Mouse (Mus musculus) liver, embryonic 13.5 days (tissue): ENCODE results near the gene Lrrc71. TPM values are rescaled to one million over a fixed set of nuclear protein-coding genes. Genes with fewer than 3 reads are reported as not detected.

ENCODE experiments used
- ATAC-seq: fragments of 200-750 bp; cut with Nextera tagmentation; 2 replicates; pipeline ENCODE4 v1.8.0; 2017; ENCODE audit warnings: low read depth, mild to moderate bottlenecking, moderate number of reproducible peaks, moderate library complexity
- DNase-seq: peaks from one replicate; pipeline ENCODE4 v3.0.0; 2022
- H3K27ac ChIP-seq: fragments of 300-500 bp; sonication (generic); 2 replicates; pipeline ENCODE4 v1.5.1; 2015; ENCODE audit warnings: moderate library complexity, mild to moderate bottlenecking, inconsistent platforms
- H3K27me3 ChIP-seq: fragments of 300-500 bp; sonication (generic); 2 replicates; pipeline ENCODE4 v1.6.1; 2015; ENCODE audit warnings: mild to moderate bottlenecking, inconsistent platforms
- H3K36me3 ChIP-seq: fragments of 300-500 bp; sonication (generic); 2 replicates; pipeline ENCODE4 v1.6.1; 2015; ENCODE audit warnings: mild to moderate bottlenecking, inconsistent platforms
- H3K4me1 ChIP-seq: fragments of 300-500 bp; sonication (generic); replicated peaks from 2 replicates; pipeline ENCODE4 v1.6.1; 2015; ENCODE audit warnings: inconsistent platforms
- H3K4me2 ChIP-seq: fragments of 300-500 bp; sonication (generic); 2 replicates; pipeline ENCODE4 v1.6.1; 2015; ENCODE audit warnings: inconsistent platforms, mild to moderate bottlenecking, moderate library complexity
- H3K4me3 ChIP-seq: fragments of 300-500 bp; sonication (generic); replicated peaks from 2 replicates; pipeline ENCODE4 v1.5.1; 2015; ENCODE audit warnings: mild to moderate bottlenecking, inconsistent platforms
- H3K9ac ChIP-seq: fragments of 300-500 bp; sonication (generic); 2 replicates; pipeline ENCODE4 v1.6.1; 2015; ENCODE audit warnings: mild to moderate bottlenecking, inconsistent platforms
- H3K9me3 ChIP-seq: fragments of 300-500 bp; sonication (generic); replicated peaks from 2 replicates; pipeline ENCODE4 v1.6.1; 2016; ENCODE audit warnings: inconsistent platforms
- WGBS: fragments of 180-500 bp; shearing (Covaris S2); methylation state at CpG from one replicate; pipeline ENCODE4 v1.1.7; 2015; ENCODE audit not compliant: insufficient replicate concordance; 5-methylcytosine and 5-hydroxymethylcytosine counted together
- polyA plus RNA-seq: library from polyadenylated mRNA; unstranded; fragments of >200 nt; fragmentation: Nextera tagmentation; extraction: Ambion mirVana; gene quantifications from 2 replicates; pipeline ENCODE4 v1.2.1, GENCODE M21; 2015

The Lrrc71 gene
- polyA plus RNA-seq, 1 experiment from 2014 or later = 0.10 TPM

DNA sequence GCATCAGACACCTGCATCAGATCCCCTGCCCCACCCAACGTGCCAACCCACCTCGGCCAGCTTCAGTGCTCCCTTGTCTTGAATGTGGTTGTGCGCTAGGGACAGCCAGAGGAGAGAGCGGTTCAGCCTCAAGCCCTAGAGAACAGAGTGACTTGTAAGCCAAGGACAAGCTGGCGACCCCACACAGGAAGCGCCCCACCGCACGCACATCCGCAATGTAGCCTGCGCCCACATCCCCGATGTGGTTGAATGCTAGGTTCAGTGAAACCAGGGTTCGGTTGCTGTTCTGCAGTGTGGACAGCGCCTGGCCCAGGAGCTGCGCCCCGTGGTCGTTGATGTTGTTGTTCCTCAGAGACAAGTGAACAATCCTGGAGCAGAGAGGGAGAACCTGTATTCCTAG is 5.7 kb downstream of the Lrrc71 start:
- ATAC-seq = no peak

DNA sequence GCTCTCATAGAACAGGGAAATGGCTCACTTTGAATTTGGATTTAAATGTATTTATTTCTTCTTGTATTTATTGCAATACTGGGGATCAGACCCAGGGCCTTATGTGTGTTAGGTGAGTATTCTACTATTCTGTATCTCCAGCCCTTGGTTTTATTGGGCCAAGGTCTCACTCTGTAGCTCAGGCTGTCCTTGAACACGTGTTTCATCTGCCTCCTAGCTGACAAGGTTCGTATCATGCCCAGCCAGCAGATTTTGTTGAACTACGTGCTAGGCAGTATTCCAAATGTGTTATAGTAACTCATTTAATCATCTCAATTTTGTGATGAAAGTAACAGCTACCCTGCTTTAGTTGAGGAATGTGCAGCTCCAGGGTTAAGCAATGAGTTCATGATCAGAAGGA is 6.4 kb downstream of the Lrrc71 start:
- Histone ChIP-seq H3K9me3 (no peaks in the 10 kb centered on the region), H3K9ac (no peak overlapping the region), H3K27ac (no peak overlapping the region), H3K4me1 (no peaks in the 10 kb centered on the region), H3K36me3 (peaks cover 11% of the 10 kb centered on the region; the same call in 1 of the 2 replicates), H3K27me3 (no peaks in the 10 kb centered on the region), H3K4me2 (no peak overlapping the region), H3K4me3 (no peak overlapping the region)
- 70% methylated on average over 3 of the region's 3 CpGs for WGBS
- ATAC-seq (no peak), DNase-seq (no peak)

More for the DNA sequence above, 5.7 kb downstream of the Lrrc71 start:
- 0 out of 2 replicates have a peak, but pooled peaks cover 5% of the 10 kb centered on the region for H3K36me3 ChIP-seq
- H3K9ac ChIP-seq = no peak overlapping the region
- no peak overlapping the region for H3K4me2 ChIP-seq
- no peaks in the 10 kb centered on the region for H3K4me1 ChIP-seq
- 54% methylated on average over 16 of the region's 16 CpGs for WGBS
- H3K27me3 ChIP-seq = no peaks in the 10 kb centered on the region
- H3K27ac ChIP-seq = no peak overlapping the region
- no peak for DNase-seq
- H3K4me3 ChIP-seq = no peak overlapping the region
- H3K9me3 ChIP-seq = no peaks in the 10 kb centered on the region

DNA sequence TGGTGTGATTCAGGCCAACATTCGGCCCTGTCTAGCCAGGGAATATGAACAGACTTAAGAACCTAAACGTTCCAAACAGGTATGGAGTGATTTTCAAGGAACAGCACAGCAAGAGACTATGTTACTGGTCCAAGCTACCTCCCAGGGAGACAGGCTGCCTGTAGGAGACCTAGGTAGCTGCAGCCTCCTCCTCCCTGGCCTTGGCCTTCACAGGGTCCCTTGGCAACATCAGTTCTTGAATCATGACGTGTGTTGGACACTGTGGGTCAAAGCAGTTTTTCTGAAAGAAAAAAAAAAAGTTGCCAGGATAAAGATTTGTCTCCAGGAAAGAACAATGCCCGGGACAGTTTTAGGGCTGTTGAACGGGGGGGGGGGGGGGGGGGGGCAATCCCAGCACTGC is 9.5 kb downstream of the Lrrc71 start:
- Histone ChIP-seq H3K4me1 (no peaks in the 10 kb centered on the region), H3K4me2 (no peak overlapping the region), H3K27me3 (no peaks in the 10 kb centered on the region), H3K9ac (no peak overlapping the region), H3K4me3 (no peak overlapping the region), H3K27ac (no peak overlapping the region), H3K36me3 (peaks cover 21% of the 10 kb centered on the region), H3K9me3 (no peaks in the 10 kb centered on the region)
- ATAC-seq (no peak), DNase-seq (no peak)
- WGBS = 59% methylated on average over 5 of the region's 5 CpGs

DNA sequence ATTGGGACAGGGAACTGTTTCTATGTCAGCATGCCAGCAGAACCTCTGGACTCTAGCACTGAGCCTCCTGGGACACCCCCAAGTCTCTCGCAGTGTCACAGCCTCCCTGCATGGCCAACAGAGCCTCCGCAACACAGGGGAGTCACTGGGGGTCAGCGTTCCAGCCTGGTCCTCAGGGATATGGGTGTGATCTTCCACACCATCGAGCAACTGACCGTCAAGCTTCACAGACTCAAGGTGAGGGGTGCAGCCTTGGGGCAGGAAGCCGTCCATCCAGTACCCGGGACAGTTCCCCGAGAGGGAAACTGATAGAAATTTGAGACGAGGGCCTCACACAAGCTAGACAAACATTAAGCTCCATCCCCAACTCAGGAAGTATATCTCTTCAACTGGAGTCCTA is 13.1 kb downstream of the Lrrc71 start:
- no peak overlapping the region for H3K4me2 ChIP-seq
- H3K4me1 ChIP-seq = no peaks in the 10 kb centered on the region
- H3K4me3 ChIP-seq = no peak overlapping the region
- ATAC-seq = no peak
- WGBS = 77% methylated on average over 9 of the region's 9 CpGs
- no peak for DNase-seq
- no peaks in the 10 kb centered on the region for H3K9me3 ChIP-seq
- H3K9ac ChIP-seq = no peak overlapping the region
- H3K36me3 ChIP-seq = peaks cover 38% of the 10 kb centered on the region
- no peaks in the 10 kb centered on the region for H3K27me3 ChIP-seq
- H3K27ac ChIP-seq = no peak overlapping the region

DNA sequence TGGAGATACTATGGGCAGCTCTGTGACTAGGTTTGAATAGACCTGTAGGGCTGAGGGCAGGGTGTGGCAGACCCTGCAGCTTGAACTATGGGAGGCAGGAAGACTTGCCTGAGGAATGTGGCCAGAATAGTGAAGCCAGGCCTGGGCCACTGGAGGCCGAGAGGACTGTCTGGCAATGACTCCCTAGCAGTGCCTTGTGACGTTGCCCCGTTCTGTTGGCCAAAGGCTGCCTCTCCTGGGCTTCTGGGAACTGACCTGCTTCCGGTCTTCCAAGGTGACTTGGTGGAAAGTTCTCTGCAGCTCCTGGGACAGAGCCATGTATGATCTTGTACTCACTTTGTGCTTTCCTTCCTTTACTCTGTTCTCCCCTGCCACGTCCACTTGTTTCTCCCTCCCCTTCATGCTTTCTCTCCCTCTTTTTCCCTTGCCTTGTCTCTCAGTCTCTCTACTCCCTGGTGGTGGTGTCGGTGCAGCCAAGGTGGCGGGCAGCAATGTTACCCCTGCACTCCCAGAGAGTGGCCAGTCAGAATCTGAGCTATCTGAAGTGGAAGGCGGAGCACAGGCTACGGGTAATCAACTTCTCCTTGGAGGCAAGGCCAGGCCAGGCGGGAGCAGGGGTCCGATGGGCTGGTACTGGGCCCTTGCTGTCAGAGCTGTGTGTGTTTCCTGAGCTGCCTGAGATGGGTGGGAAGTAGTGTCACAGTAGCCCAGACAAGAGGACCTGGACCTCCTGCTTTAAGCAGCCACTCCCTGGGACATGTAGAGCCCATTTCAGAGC is 14.3 kb downstream of the Lrrc71 start:
- Histone ChIP-seq H3K4me1 (no peaks in the 10 kb centered on the region), H3K9me3 (no peaks in the 10 kb centered on the region), H3K4me3 (no peak overlapping the region), H3K4me2 (no peak overlapping the region), H3K27me3 (no peaks in the 10 kb centered on the region), H3K27ac (no peak overlapping the region), H3K9ac (no peak overlapping the region), H3K36me3 (peaks cover 43% of the 10 kb centered on the region)
- 71% methylated on average over 11 of the region's 11 CpGs for WGBS
- no peak for ATAC-seq
- DNase-seq = no peak

DNA sequence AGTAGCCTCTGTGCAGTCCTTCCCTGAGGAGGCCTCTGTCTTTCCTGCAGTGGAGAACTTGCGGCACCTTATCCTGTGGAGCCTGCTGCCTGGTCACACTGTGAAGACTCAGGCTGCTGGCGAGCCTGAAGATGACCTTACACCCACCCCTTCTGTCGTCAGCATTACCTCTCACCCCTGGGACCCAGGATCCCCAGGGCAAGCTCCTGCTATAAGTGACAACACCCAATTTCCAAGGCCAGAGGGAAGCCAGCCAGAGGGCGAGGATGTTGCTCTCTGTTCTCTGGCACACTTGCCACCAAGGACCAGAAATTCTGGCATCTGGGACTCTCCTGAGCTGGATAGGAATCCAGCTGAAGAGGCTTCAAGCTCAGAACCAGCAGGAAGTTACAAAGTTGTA is 15.3 kb downstream of the Lrrc71 start:
- ATAC-seq = no peak
- Histone ChIP-seq H3K27me3 (no peaks in the 10 kb centered on the region), H3K4me1 (no peaks in the 10 kb centered on the region), H3K27ac (no peak overlapping the region), H3K9ac (no peak overlapping the region), H3K36me3 (peaks cover 51% of the 10 kb centered on the region), H3K9me3 (no peaks in the 10 kb centered on the region), H3K4me2 (no peak overlapping the region), H3K4me3 (no peak overlapping the region)
- WGBS = 52% methylated on average over 4 of the region's 4 CpGs
- DNase-seq = no peak

DNA sequence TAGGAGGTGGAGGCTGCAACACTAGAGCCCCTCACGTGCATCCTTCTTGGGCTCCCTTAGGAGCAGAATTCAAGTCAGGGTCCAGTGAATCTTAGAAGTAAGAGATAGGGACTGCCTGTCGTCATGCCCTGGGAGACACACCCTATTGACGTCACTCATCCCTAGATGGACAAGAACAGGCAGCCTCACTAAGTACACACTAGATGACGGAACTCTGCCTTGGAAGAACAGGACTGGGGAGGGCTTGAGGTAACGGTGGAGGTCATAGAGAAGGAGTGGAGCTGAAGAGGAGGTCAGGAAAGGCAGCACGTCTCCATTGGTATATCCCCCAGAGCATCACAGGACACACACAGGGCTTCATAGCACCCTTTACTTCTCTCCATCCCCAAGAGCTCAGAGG is 19.7 kb downstream of the Lrrc71 start:
- Histone ChIP-seq H3K36me3 (peaks cover 57% of the 10 kb centered on the region), H3K9ac (no peak overlapping the region), H3K27me3 (no peaks in the 10 kb centered on the region), H3K4me2 (no peak overlapping the region), H3K9me3 (no peaks in the 10 kb centered on the region), H3K4me1 (no peaks in the 10 kb centered on the region), H3K27ac (no peak overlapping the region), H3K4me3 (no peak overlapping the region)
- ATAC-seq = no peak
- 70% methylated on average over 6 of the region's 6 CpGs for WGBS
- DNase-seq = no peak

DNA sequence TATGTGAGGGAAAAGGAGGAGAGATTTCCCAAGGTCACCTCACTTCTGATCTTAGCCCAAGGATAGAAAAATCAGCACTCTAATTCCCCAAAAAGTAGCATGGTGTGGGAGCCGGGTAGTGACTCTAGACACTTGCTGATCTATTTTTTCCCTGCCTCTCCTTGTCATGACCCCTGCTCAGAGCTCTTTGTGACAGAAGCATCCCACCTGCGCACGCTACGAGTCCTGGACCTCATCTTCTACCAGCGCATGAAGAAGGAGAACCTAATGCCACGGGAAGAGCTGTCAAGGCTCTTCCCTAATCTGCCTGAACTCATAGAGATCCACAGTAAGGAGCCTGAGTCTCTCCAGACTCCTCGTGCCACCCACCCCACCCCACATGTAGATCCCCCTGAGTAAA is 22.2 kb downstream of the Lrrc71 start:
- H3K4me2 ChIP-seq = no peak overlapping the region
- 71% methylated on average over 7 of the region's 7 CpGs for WGBS
- no peaks in the 10 kb centered on the region for H3K4me1 ChIP-seq
- no peak overlapping the region for H3K27ac ChIP-seq
- H3K27me3 ChIP-seq = no peaks in the 10 kb centered on the region
- no peak for ATAC-seq
- no peak overlapping the region for H3K9ac ChIP-seq
- peaks cover 49% of the 10 kb centered on the region for H3K36me3 ChIP-seq
- no peak for DNase-seq
- no peaks in the 10 kb centered on the region for H3K9me3 ChIP-seq
- H3K4me3 ChIP-seq = no peak overlapping the region

DNA sequence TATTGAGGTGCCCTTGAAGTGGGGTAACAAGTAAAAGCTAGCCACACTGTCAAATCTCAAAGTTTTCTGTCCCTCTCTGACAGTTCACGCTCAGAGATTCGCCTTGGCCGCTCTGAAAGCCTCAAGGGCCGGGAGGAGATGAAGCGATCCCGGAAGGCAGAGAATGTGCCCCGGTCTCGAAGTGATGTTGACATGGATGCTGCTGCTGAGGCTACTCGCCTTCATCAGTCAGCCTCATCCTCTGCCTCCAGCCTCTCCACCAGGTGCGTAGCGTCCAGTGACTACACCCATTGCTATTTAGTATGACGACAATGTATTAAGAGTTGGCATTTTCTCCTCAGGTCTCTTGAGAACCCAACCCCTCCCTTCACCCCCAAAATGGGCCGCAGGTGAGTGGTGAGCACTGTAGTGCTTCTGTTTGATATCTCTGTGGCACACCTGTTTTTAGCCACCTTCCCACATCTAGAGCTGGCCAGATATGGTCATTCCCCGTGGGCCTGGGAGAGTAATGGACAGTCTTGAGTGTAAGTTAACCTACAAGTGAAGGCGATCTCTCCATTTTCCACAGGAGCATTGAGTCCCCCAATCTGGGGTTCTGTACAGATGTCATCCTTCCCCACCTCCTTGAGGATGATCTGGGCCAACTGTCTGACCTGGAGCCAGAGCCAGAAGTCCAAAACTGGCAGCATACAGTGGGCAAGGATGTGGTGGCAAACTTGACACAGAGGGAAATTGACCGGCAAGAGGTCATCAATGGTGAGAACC is 22.8 kb downstream of the Lrrc71 start:
- Histone ChIP-seq H3K4me3 (no peak overlapping the region), H3K4me2 (no peak overlapping the region), H3K4me1 (no peaks in the 10 kb centered on the region), H3K9me3 (no peaks in the 10 kb centered on the region), H3K27me3 (no peaks in the 10 kb centered on the region), H3K27ac (no peak overlapping the region), H3K36me3 (peaks cover 49% of the 10 kb centered on the region), H3K9ac (no peak overlapping the region)
- 82% methylated on average over 16 of the region's 16 CpGs for WGBS
- ATAC-seq = no peak
- no peak for DNase-seq

DNA sequence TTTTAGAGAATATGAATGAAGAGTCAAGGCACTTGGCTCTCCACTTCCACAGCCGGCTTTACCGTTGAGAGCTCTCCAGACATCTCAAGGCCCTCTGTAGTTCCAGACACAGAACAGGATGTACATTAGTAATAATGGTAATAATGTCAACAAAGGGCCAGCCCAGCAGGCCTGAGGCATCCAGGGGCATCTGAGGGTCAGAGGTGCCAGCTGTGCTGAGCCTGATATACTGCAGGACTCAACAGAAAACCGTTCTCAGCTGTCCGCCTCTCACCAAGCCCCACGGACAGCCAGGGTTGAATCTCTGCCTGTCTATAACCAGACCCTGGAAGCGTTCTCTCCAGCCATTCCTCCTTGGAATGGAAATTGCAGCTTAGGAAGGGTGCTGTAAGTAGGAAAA is 23.9 kb downstream of the Lrrc71 start:
- H3K27ac ChIP-seq = no peak overlapping the region
- H3K9ac ChIP-seq = no peak overlapping the region
- H3K27me3 ChIP-seq = no peaks in the 10 kb centered on the region
- peaks cover 45% of the 10 kb centered on the region for H3K36me3 ChIP-seq
- WGBS = 68% methylated on average over 6 of the region's 6 CpGs
- H3K4me2 ChIP-seq = no peak overlapping the region
- ATAC-seq (no peak), DNase-seq (no peak)
- H3K9me3 ChIP-seq = no peaks in the 10 kb centered on the region
- H3K4me3 ChIP-seq = no peak overlapping the region
- H3K4me1 ChIP-seq = no peaks in the 10 kb centered on the region

DNA sequence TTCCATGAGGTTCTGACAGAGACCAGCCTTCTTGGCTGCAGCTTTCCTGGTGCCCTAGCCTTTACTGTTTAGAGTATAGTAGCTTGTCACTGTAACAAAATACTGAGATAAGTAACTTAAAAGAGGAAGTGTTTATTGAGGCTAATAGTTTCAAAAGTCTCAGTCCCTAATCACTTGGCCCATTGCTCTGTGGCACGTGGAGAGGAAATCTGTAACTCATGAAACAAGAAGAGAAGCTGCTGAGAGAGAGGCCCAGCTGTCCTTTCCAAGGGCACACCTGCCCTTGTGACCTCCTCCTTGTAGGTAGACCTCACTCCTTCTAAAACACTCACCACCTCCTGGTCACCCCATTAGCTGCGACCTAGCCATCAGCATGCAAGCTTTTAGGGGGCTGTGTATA is 29.9 kb downstream of the Lrrc71 start:
- no peaks in the 10 kb centered on the region for H3K4me1 ChIP-seq
- no peaks in the 10 kb centered on the region for H3K27me3 ChIP-seq
- no peaks in the 10 kb centered on the region for H3K9me3 ChIP-seq
- no peak overlapping the region for H3K4me2 ChIP-seq
- no peak overlapping the region for H3K27ac ChIP-seq
- H3K36me3 ChIP-seq = peaks cover 14% of the 10 kb centered on the region
- DNase-seq = no peak
- no peak overlapping the region for H3K4me3 ChIP-seq
- WGBS = 47% methylated on average over 2 of the region's 2 CpGs
- no peak overlapping the region for H3K9ac ChIP-seq
- no peak for ATAC-seq
